Mouse (Mus musculus): ENCODE results near the gene AC134908.4. TPM values are rescaled to one million over a fixed set of nuclear protein-coding genes. Genes with fewer than 3 reads are reported as not detected.
A peak's percentile ranks its signal among the peaks of the same experiment; 100 is the strongest.

AC134908.4 gene
- polyA plus RNA-seq (2015; fragmentation: Nextera tagmentation; extraction: Ambion mirVana), result 1.6 and 2.2 TPM in 2 replicates

DNA sequence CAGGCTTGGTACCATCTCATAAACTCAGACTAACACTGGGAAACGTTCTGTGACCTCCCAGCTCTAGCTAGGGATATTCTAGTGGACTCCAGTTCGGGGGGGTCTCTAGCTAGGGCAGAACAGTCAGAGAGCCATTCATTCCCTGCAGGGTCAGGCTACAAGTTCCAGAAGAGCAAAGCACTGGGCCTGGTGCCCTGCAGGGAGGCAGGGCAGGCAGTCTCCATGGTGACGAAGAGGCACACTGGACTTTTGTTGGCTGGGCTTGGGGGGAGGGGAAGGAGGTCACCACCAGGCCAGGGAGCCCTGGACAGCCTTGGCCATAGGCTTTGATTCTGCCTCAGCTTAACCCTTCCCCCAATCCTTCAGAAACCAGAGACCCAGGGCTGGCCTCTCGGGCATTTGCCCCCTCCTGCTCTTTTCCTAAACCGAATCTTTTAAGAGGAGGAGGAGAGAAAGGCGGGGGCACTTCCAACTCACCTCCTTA, at the start of gene AC134908.4:
TSS of gene AC134908.4 (minus strand) at position 51 of the 484 bp plus-strand sequence.
- H3K4me2 ChIP-seq (ENCODE audit: low read length), result peak within 1 kb of the TSS; percentile 83
- no peaks in the 10 kb centered on the region for H3K9me3 ChIP-seq (ENCODE audit: control insufficient read depth, low read length)
- peak within 1 kb of the TSS; percentile 65 for H3K4me3 ChIP-seq (ENCODE audit: low read length)
- peaks cover 37% of the 10 kb centered on the region for H3K4me1 ChIP-seq (ENCODE audit: control insufficient read depth, insufficient read depth, low read depth, low read length)
- peaks cover 3% of the 10 kb centered on the region; the same call in 1 of the 2 replicates for H3K27me3 ChIP-seq (replicated peaks; ENCODE audit: control insufficient read depth, insufficient read depth, low read length)
- peak; percentile 57 for ATAC-seq
- whole genome bisulfite sequencing, result 18% methylated on average over 6 of the region's 6 CpGs
- H3K36me3 ChIP-seq (ENCODE audit: control insufficient read depth, insufficient read depth, low read length), result no peaks in the 10 kb centered on the region
- peak within 1 kb of the TSS; percentile 67 for H3K9ac ChIP-seq (ENCODE audit: low read depth, low read length)
- peak within 1 kb of the TSS; percentile 83 for H3K27ac ChIP-seq (ENCODE audit: low read depth, low read length)

DNA sequence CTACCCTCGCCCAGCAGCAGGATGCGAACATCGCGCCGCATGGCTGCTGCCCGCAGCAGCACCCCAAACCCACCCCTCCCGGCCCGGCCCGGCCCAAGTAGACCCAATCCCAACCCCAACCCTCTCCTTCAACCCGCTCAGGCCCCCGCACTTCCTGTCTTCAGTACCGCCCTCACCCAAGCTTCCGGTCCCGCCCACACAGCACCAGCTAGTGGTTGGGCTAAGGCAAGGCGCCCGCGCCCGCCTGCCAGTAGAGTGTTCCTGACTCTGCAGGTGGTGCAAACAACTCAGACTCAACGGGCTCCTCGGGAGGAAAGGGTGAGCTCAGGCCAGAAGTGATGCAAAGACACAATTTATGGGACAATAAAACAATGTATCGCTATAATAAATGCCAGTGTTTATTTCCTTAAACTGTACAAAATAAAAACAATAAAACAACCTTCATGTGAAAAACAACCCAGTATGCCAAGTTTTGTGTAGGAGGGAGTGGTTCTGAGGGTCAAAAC, 49.0 kb upstream of the AC134908.4 start, which contains the start of gene Rhot2:
TSS of gene Rhot2 (minus strand) at position 456 of the 506 bp plus-strand sequence.
- Histone ChIP-seq H3K27ac (ENCODE audit: low read depth, low read length) (peak within 1 kb of the TSS; percentile 78), H3K4me3 (ENCODE audit: low read length) (peak within 1 kb of the TSS; percentile 87), H3K27me3 (replicated peaks; ENCODE audit: control insufficient read depth, insufficient read depth, low read length) (no peaks in the 10 kb centered on the region), H3K4me2 (ENCODE audit: low read length) (peak within 1 kb of the TSS; percentile 95), H3K9ac (ENCODE audit: low read depth, low read length) (peak within 1 kb of the TSS; percentile 87), H3K9me3 (ENCODE audit: control insufficient read depth, low read length) (no peaks in the 10 kb centered on the region), H3K36me3 (ENCODE audit: control insufficient read depth, insufficient read depth, low read length) (peaks cover 36% of the 10 kb centered on the region), H3K4me1 (ENCODE audit: control insufficient read depth, insufficient read depth, low read depth, low read length) (peaks cover 15% of the 10 kb centered on the region)
- WGBS, result 1% methylated on average over 21 of the region's 21 CpGs
- peak; percentile 95 for ATAC-seq

DNA sequence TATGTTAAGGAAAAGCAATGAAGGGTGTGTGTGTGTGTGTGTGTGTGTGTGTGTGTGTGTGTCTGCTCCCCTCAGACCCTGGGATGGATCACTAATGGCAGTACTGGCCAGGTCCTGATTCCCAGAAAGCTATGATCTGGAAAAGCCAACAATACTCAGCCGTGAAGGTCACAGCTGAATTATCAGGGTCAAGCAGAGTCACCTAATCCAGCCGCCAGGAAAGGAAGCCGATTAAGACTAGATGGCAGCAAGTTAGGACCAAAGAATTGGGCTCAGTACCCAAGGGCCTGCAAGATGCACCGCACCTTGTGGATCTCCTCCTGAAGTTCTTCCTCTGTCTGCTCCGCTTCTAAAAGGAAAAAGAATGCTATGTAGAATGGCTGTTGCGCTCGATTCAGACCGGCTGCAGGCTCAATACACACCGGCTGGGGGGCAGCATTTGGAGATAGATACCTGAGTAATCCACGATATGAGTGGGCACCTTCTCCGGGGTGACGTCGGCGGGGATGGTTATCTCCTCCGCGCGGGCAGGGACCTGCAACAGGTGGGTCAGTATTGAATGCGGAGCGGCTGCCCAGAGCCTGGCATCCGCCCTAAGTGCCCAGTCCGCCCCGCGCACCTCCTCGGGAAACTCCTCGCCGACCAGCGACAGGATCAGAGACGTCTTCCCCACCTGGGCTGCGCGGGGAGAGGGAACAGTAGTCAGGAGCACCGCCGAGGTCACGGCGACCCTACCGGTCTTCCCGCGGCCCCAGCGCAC, 48.4 kb upstream of the AC134908.4 start:
- peak overlapping the region; percentile 95 for H3K4me2 ChIP-seq (ENCODE audit: low read length)
- ATAC-seq, result peak; percentile 59

DNA sequence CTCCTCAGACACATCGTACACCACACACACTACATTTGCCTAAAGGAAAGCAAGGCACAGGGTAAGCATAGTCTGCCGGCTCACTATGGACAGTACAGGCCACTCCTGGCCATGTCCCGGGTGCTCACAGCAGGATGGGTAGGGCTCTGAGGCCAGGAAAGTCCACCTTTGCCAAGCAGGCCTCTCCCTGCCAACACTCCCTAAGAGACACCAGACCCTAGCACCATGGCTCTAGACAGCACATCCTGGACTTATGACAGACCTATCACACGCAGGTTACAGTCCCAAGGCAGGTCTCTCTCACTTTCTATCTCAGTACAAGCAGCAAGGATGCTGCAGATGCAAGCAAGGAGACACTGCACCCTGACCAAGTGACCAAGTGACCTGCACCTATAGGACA, 47.7 kb upstream of the AC134908.4 start:
- H3K4me3 ChIP-seq (ENCODE audit: low read length), result peak overlapping the region; percentile 87; the same call in 1 of the 2 replicates
- H3K27me3 ChIP-seq (replicated peaks; ENCODE audit: control insufficient read depth, insufficient read depth, low read length), result no peaks in the 10 kb centered on the region
- ATAC-seq, result no peak
- H3K9me3 ChIP-seq (ENCODE audit: control insufficient read depth, low read length), result no peaks in the 10 kb centered on the region
- no peak overlapping the region for H3K27ac ChIP-seq (ENCODE audit: low read depth, low read length)
- WGBS, result 88% methylated on average over 4 of the region's 4 CpGs
- peaks cover 16% of the 10 kb centered on the region for H3K4me1 ChIP-seq (ENCODE audit: control insufficient read depth, insufficient read depth, low read depth, low read length)
- H3K9ac ChIP-seq (ENCODE audit: low read depth, low read length), result no peak overlapping the region
- H3K4me2 ChIP-seq (ENCODE audit: low read length), result peak overlapping the region; percentile 95
- peaks cover 40% of the 10 kb centered on the region for H3K36me3 ChIP-seq (ENCODE audit: control insufficient read depth, insufficient read depth, low read length)

More for the DNA sequence above, 48.4 kb upstream of the AC134908.4 start:
- peak overlapping the region; percentile 78 for H3K27ac ChIP-seq (ENCODE audit: low read depth, low read length)
- WGBS, result 3% methylated on average over 38 of the region's 38 CpGs
- no peaks in the 10 kb centered on the region for H3K9me3 ChIP-seq (ENCODE audit: control insufficient read depth, low read length)
- H3K9ac ChIP-seq (ENCODE audit: low read depth, low read length), result peak overlapping the region; percentile 87
- no peaks in the 10 kb centered on the region for H3K27me3 ChIP-seq (replicated peaks; ENCODE audit: control insufficient read depth, insufficient read depth, low read length)
- H3K36me3 ChIP-seq (ENCODE audit: control insufficient read depth, insufficient read depth, low read length), result peaks cover 43% of the 10 kb centered on the region
- H3K4me3 ChIP-seq (ENCODE audit: low read length), result peak overlapping the region; percentile 87
- peaks cover 15% of the 10 kb centered on the region for H3K4me1 ChIP-seq (ENCODE audit: control insufficient read depth, insufficient read depth, low read depth, low read length)

DNA sequence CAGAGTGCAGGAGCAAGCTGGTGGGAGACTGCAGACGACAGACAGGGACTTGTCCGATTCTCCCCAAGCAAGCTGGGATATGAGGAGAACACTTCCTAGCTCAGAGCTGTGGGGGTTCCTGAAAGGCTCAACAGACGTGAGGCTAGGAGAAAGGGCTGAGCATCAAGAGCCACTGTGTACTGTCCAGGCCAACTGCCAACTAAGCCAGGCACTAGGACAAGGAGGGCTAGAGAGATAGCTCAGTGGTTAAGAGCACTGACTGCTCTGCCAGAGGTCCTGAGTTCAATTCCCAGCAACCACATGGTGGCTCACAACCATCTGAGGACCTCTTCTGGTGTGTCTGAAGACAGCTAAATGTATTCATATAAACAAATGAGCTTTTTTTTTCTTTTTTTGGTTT, 47.0 kb upstream of the AC134908.4 start:
- Histone ChIP-seq H3K4me3 (ENCODE audit: low read length) (no peak overlapping the region), H3K27me3 (replicated peaks; ENCODE audit: control insufficient read depth, insufficient read depth, low read length) (no peaks in the 10 kb centered on the region), H3K4me1 (ENCODE audit: control insufficient read depth, insufficient read depth, low read depth, low read length) (peaks cover 23% of the 10 kb centered on the region), H3K36me3 (ENCODE audit: control insufficient read depth, insufficient read depth, low read length) (peaks cover 40% of the 10 kb centered on the region), H3K27ac (ENCODE audit: low read depth, low read length) (no peak overlapping the region), H3K9me3 (ENCODE audit: control insufficient read depth, low read length) (no peaks in the 10 kb centered on the region), H3K9ac (ENCODE audit: low read depth, low read length) (no peak overlapping the region), H3K4me2 (ENCODE audit: low read length) (no peak overlapping the region)
- no peak for ATAC-seq
- 80% methylated on average over 3 of the region's 3 CpGs for WGBS

DNA sequence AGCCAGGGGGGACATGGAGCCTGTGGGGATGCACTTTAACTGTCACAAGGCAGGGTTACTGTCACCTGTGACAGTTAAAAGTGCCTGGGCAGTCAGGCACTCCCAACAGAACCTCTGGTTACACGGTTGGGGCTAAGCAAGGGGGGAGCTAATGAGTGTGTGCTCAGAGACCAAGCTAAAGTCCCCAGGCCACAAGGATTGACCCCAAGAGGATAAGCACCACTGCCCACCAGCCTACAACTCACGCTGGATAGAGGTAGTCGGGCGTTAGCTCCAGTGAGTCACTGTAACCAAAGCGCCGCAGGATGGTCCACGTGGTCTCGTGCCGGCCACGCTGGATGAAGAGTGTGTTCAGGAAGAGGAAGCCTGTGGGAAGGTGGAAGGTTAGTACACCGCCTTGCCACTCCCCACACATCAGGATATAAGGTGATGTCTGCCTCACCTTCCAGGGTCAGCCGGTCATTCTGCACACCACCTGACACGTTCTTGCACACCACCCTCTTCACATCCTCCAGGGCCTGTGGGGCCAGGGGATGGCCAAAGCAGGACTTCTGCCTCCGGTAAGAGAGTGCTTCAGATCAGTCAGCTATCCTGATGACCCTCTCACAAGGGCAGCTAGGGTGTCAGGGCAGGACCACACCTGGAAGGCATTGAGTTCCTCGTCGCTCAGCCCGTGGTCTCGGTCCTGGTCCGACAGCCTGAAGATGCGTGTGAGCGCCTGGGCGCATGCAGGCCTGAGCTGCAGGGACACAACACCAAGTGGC, 45.8 kb upstream of the AC134908.4 start, which contains the start of gene Gm20683:
TSS of gene Gm20683 (minus strand) at position 647 of the 764 bp plus-strand sequence.
- WGBS, result 96% methylated on average over 22 of the region's 22 CpGs
- H3K4me3 ChIP-seq (ENCODE audit: low read length), result no peak within 1 kb of the TSS
- no peaks in the 10 kb centered on the region for H3K9me3 ChIP-seq (ENCODE audit: control insufficient read depth, low read length)
- no peaks in the 10 kb centered on the region for H3K27me3 ChIP-seq (replicated peaks; ENCODE audit: control insufficient read depth, insufficient read depth, low read length)
- H3K9ac ChIP-seq (ENCODE audit: low read depth, low read length), result no peak within 1 kb of the TSS; the same call in 1 of the 2 replicates
- H3K36me3 ChIP-seq (ENCODE audit: control insufficient read depth, insufficient read depth, low read length), result peaks cover 40% of the 10 kb centered on the region
- no peak within 1 kb of the TSS for H3K27ac ChIP-seq (ENCODE audit: low read depth, low read length)
- H3K4me2 ChIP-seq (ENCODE audit: low read length), result no peak within 1 kb of the TSS
- ATAC-seq, result no peak
- H3K4me1 ChIP-seq (ENCODE audit: control insufficient read depth, insufficient read depth, low read depth, low read length), result peaks cover 34% of the 10 kb centered on the region

DNA sequence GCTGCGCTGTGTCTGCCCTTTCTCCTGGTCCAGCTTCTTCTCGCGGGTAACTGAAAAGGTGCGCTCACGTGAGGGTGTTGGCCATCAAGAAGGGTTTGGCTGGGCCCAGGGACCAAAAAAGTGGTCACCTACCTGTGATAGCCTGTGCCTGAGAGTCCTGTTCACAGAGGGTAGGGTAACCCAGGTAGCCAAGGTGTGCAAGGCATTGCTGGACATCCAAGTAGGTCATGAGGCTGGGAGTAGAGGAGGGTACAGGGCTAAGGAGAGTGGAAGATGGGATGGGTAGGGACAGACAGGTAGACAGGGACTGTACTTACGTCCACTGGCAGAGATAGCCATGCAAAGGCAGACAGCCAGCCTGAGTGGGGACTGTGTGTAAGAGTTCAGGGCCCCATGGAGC, 45.1 kb upstream of the AC134908.4 start:
- peaks cover 42% of the 10 kb centered on the region for H3K4me1 ChIP-seq (ENCODE audit: control insufficient read depth, insufficient read depth, low read depth, low read length)
- no peak overlapping the region for H3K4me2 ChIP-seq (ENCODE audit: low read length)
- H3K9ac ChIP-seq (ENCODE audit: low read depth, low read length), result no peak overlapping the region
- H3K36me3 ChIP-seq (ENCODE audit: control insufficient read depth, insufficient read depth, low read length), result peaks cover 38% of the 10 kb centered on the region
- no peaks in the 10 kb centered on the region for H3K27me3 ChIP-seq (replicated peaks; ENCODE audit: control insufficient read depth, insufficient read depth, low read length)
- no peaks in the 10 kb centered on the region for H3K9me3 ChIP-seq (ENCODE audit: control insufficient read depth, low read length)
- H3K4me3 ChIP-seq (ENCODE audit: low read length), result no peak overlapping the region
- ATAC-seq, result no peak
- H3K27ac ChIP-seq (ENCODE audit: low read depth, low read length), result no peak overlapping the region
- WGBS, result 98% methylated on average over 6 of the region's 6 CpGs

DNA sequence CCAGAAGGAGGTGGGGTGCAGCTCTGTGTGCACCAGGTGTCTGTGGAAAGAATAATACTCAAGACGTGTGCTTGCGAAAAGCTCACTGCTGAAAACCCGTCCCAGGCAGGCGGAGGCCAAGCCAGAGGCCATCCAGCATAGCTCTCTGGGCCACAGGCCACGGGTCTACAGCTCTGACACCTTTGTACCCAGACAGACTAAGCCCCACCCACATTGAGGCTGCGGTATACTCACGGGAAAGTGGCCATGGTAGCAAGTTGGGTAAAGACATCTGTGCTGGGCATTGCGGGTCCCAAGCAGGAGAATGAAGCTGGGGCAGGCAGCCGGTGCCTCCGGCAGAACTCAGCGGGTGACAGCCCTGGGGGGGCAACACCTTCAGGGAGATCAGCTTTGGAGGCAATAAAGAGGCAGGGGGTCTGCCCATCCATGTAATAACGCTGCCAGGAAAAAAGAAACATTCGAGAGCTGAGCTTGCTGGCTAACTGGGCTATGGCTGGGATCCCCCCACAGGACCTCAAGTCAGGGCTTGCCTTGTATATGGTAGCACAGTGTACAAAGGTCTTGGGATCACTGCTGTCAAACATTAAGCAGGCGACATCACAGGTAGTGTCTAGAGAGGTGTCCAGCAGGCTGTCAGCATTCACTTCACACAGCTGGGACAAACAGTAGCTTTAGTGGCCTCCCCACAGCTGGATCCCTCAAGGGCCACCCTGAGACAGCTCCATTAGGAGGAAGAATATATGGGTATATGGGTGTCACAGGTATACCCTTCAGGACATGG, 44.2 kb upstream of the AC134908.4 start:
- no peak overlapping the region for H3K4me3 ChIP-seq (ENCODE audit: low read length)
- no peaks in the 10 kb centered on the region for H3K27me3 ChIP-seq (replicated peaks; ENCODE audit: control insufficient read depth, insufficient read depth, low read length)
- H3K9ac ChIP-seq (ENCODE audit: low read depth, low read length), result no peak overlapping the region
- H3K4me2 ChIP-seq (ENCODE audit: low read length), result no peak overlapping the region
- ATAC-seq, result no peak
- H3K36me3 ChIP-seq (ENCODE audit: control insufficient read depth, insufficient read depth, low read length), result peaks cover 40% of the 10 kb centered on the region
- WGBS, result 84% methylated on average over 14 of the region's 14 CpGs
- no peak overlapping the region for H3K27ac ChIP-seq (ENCODE audit: low read depth, low read length)
- H3K4me1 ChIP-seq (ENCODE audit: control insufficient read depth, insufficient read depth, low read depth, low read length), result peaks cover 46% of the 10 kb centered on the region
- no peaks in the 10 kb centered on the region for H3K9me3 ChIP-seq (ENCODE audit: control insufficient read depth, low read length)
